9 mouse cellular contexts compared by ENCODE assay signal in genomic region chr2:131254329-131254713, GRCm38 (mm10). TPM values are rescaled to one million over a fixed set of nuclear protein-coding genes. Genes with fewer than 3 reads are reported as not detected.
DNase-seq lines count a peak whose midpoint lies in the region; ATAC-seq and TF ChIP-seq lines count a peak whose summit lies in the region.
"Had no signal": no experiment of that assay in that cellular context is flagged by ENCODE, and none has a peak within 500 bp of the region (broad histone marks: within the 10 kb centered on the region; RNA-seq: fewer than 3 reads in every experiment).

No protein-coding gene starts in this region.

- H3K4me2 ChIP-seq in midbrain, postnatal 0 days (ENCODE audit: low read depth, low read length, poor library complexity, severe bottlenecking): no peak overlapping the region
- no peak overlapping the region for H3K4me2 ChIP-seq in midbrain, embryonic 11.5 days
- peak overlapping the region; percentile 22 for H3K4me2 ChIP-seq in heart, embryonic 15.5 days
- H3K4me2 ChIP-seq in limb, embryonic 14.5 days (replicated peaks; ENCODE audit: low read depth, low read length, severe bottlenecking): 0 out of 2 replicates have a peak overlapping the region, but pooled peaks have one; percentile 11
- H3K4me2 ChIP-seq in stomach, embryonic 16.5 days (ENCODE audit: low read depth, low read length): peak overlapping the region; percentile 33
- H3K4me2 ChIP-seq: midbrain, embryonic 13.5 days had no signal

- 78% methylated on average over 2 of the region's 2 CpGs for WGBS in midbrain, postnatal 0 days
- WGBS in midbrain, embryonic 11.5 days: 90% methylated on average over 2 of the region's 2 CpGs
- 55% methylated on average over 2 of the region's 2 CpGs for WGBS in heart, embryonic 15.5 days
- 25% methylated on average over 2 of the region's 2 CpGs for WGBS in limb, embryonic 14.5 days
- 54% methylated on average over 2 of the region's 2 CpGs for WGBS in stomach, embryonic 16.5 days

- no peaks in the 10 kb centered on the region for H3K36me3 ChIP-seq in midbrain, postnatal 0 days (ENCODE audit: insufficient read depth, low read length)
- H3K36me3 ChIP-seq in midbrain, embryonic 11.5 days (ENCODE audit: control insufficient read depth, insufficient read depth, low read length): no peaks in the 10 kb centered on the region
- H3K36me3 ChIP-seq in heart, embryonic 15.5 days: no peaks in the 10 kb centered on the region
- H3K36me3 ChIP-seq in limb, embryonic 14.5 days (ENCODE audit: control insufficient read depth, insufficient read depth, low read length): no peaks in the 10 kb centered on the region
- H3K36me3 ChIP-seq in stomach, embryonic 16.5 days (ENCODE audit: control insufficient read depth, insufficient read depth, low read length): no peaks in the 10 kb centered on the region
- H3K36me3 ChIP-seq: midbrain, embryonic 13.5 days had no signal

- no peak for ATAC-seq in midbrain, postnatal 0 days (ENCODE audit: low FRiP score)
- no peak for ATAC-seq in midbrain, embryonic 11.5 days (ENCODE audit: low FRiP score)
- ATAC-seq in heart, embryonic 15.5 days (replicated peaks; ENCODE audit: insufficient number of reproducible peaks, insufficient read depth, low FRiP score, low read depth): 0 out of 2 replicates have a peak, but pooled peaks have one; percentile 25
- peak; percentile 56; the same call in 1 of the 2 replicates for ATAC-seq in limb, embryonic 14.5 days (ENCODE audit: low FRiP score, low read depth)
- no peak; the same call in 1 of the 2 replicates for ATAC-seq in stomach, embryonic 16.5 days (ENCODE audit: insufficient read depth, low FRiP score)

- H3K9me3 ChIP-seq in midbrain, postnatal 0 days (ENCODE audit: low read length): no peaks in the 10 kb centered on the region
- no peaks in the 10 kb centered on the region for H3K9me3 ChIP-seq in midbrain, embryonic 11.5 days (ENCODE audit: control insufficient read depth, low read length)
- H3K9me3 ChIP-seq in heart, embryonic 15.5 days (replicated peaks): no peaks in the 10 kb centered on the region
- H3K9me3 ChIP-seq in limb, embryonic 14.5 days (ENCODE audit: control insufficient read depth, low read length): no peaks in the 10 kb centered on the region
- no peaks in the 10 kb centered on the region for H3K9me3 ChIP-seq in stomach, embryonic 16.5 days (replicated peaks; ENCODE audit: control insufficient read depth, low read length)
- H3K9me3 ChIP-seq: midbrain, embryonic 13.5 days had no signal

- no peak overlapping the region for H3K4me3 ChIP-seq in midbrain, postnatal 0 days (ENCODE audit: low read depth, low read length)
- H3K4me3 ChIP-seq in midbrain, embryonic 11.5 days (ENCODE audit: low read depth, low read length): no peak overlapping the region
- H3K4me3 ChIP-seq in heart, embryonic 15.5 days: no peak overlapping the region
- no peak overlapping the region for H3K4me3 ChIP-seq in limb, embryonic 14.5 days (replicated peaks; ENCODE audit: low read length)
- no peak overlapping the region for H3K4me3 ChIP-seq in stomach, embryonic 16.5 days (replicated peaks; ENCODE audit: low read length)
- H3K4me3 ChIP-seq: midbrain, embryonic 13.5 days had no signal

- no peak for TF ChIP-seq POLR2A in limb, embryonic 14.5 days (IDR thresholded peaks at IDR 0.05; ENCODE audit: borderline replicate concordance, extremely low read depth, insufficient read depth, insufficient read length)

- no peak overlapping the region for H3K27ac ChIP-seq in midbrain, postnatal 0 days (ENCODE audit: low read depth, low read length)
- H3K27ac ChIP-seq in midbrain, embryonic 11.5 days (ENCODE audit: low read depth, low read length): no peak overlapping the region
- peak overlapping the region; percentile 75 for H3K27ac ChIP-seq in heart, embryonic 15.5 days
- H3K27ac ChIP-seq in limb, embryonic 14.5 days (replicated peaks; ENCODE audit: low read depth, low read length): peak overlapping the region; percentile 33; the same call in 1 of the 2 replicates
- peak overlapping the region; percentile 71 for H3K27ac ChIP-seq in stomach, embryonic 16.5 days (ENCODE audit: low read length)
- H3K27ac ChIP-seq: midbrain, embryonic 13.5 days had no signal

- H3K9ac ChIP-seq in midbrain, postnatal 0 days (replicated peaks; ENCODE audit: low read length, poor library complexity, severe bottlenecking): 0 out of 2 replicates have a peak overlapping the region, but pooled peaks have one; percentile 8
- H3K9ac ChIP-seq in midbrain, embryonic 11.5 days (ENCODE audit: low read length): no peak overlapping the region
- H3K9ac ChIP-seq in heart, embryonic 15.5 days: no peak overlapping the region
- H3K9ac ChIP-seq in limb, embryonic 14.5 days (ENCODE audit: low read depth, low read length, severe bottlenecking): no peak overlapping the region
- peak overlapping the region; percentile 46; the same call in 1 of the 2 replicates for H3K9ac ChIP-seq in stomach, embryonic 16.5 days (ENCODE audit: low read length)
- H3K9ac ChIP-seq: midbrain, embryonic 13.5 days had no signal

- DNase-seq in midbrain, postnatal 0 days (ENCODE audit: low spot score): no peak
- no peak for DNase-seq in midbrain, embryonic 11.5 days (ENCODE audit: low spot score, missing footprints)
- peak; percentile 73 for DNase-seq in limb, embryonic 14.5 days (ENCODE audit: low spot score)
- no peak for DNase-seq in B cell, adult 2 months
- DNase-seq in frontal cortex, postnatal 14 days (ENCODE audit: low spot score in 2 of 2): no peak
- DNase-seq in T-cell, adult 2 months (ENCODE audit: low spot score): no peak

- no peak for TF ChIP-seq CTCF in midbrain, postnatal 0 days (IDR thresholded peaks at IDR 0.05)

- H3K27me3 ChIP-seq in midbrain, postnatal 0 days (ENCODE audit: insufficient read depth, low read length): no peaks in the 10 kb centered on the region
- no peaks in the 10 kb centered on the region for H3K27me3 ChIP-seq in midbrain, embryonic 11.5 days (ENCODE audit: control insufficient read depth, insufficient read depth, low read length)
- H3K27me3 ChIP-seq in heart, embryonic 15.5 days: no peaks in the 10 kb centered on the region
- no peaks in the 10 kb centered on the region for H3K27me3 ChIP-seq in limb, embryonic 14.5 days (ENCODE audit: control insufficient read depth, insufficient read depth, low read length)
- no peaks in the 10 kb centered on the region for H3K27me3 ChIP-seq in stomach, embryonic 16.5 days (ENCODE audit: control insufficient read depth, insufficient read depth, low read length)
- H3K27me3 ChIP-seq: midbrain, embryonic 13.5 days had no signal

- H3K4me1 ChIP-seq in midbrain, postnatal 0 days (ENCODE audit: insufficient read depth, low read length): no peaks in the 10 kb centered on the region
- no peaks in the 10 kb centered on the region for H3K4me1 ChIP-seq in midbrain, embryonic 11.5 days (ENCODE audit: control insufficient read depth, insufficient read depth, low read length)
- peaks cover 15% of the 10 kb centered on the region for H3K4me1 ChIP-seq in heart, embryonic 15.5 days (replicated peaks)
- H3K4me1 ChIP-seq in limb, embryonic 14.5 days (ENCODE audit: control insufficient read depth, insufficient read depth, low read length): 0 out of 2 replicates have a peak, but pooled peaks cover 4% of the 10 kb centered on the region
- peaks cover 11% of the 10 kb centered on the region for H3K4me1 ChIP-seq in stomach, embryonic 16.5 days (ENCODE audit: control insufficient read depth, insufficient read depth, low read length)
- H3K4me1 ChIP-seq: midbrain, embryonic 13.5 days had no signal

RNA-seq across cellular contexts. Expression of gene Pank2, which starts 8.0 kb away (rescaled TPM):
- 36.7 and 41.8 TPM in 2 replicates for total RNA-seq in midbrain, postnatal 0 days (2014; rRNA removed)
- polyA plus RNA-seq in midbrain, postnatal 0 days (2015; fragmentation: Nextera tagmentation; extraction: Ambion mirVana): 24.0 and 30.8 TPM in 2 replicates
- polyA plus RNA-seq in midbrain, embryonic 11.5 days (2014; fragmentation: Nextera tagmentation; extraction: Ambion mirVana): 61.1 and 70.3 TPM in 2 replicates
- 24.2 and 24.4 TPM in 2 replicates for polyA plus RNA-seq in heart, embryonic 15.5 days (2015; fragmentation: Nextera tagmentation; extraction: Ambion mirVana)
- polyA plus RNA-seq in limb, embryonic 14.5 days (2012; rRNA removed): 44.7 and 47.2 TPM in 2 replicates
- 44.6 and 50.0 TPM in 2 replicates for polyA plus RNA-seq in limb, embryonic 14.5 days (2014; fragmentation: Nextera tagmentation; extraction: Ambion mirVana)
- 24.2 and 25.0 TPM in 2 replicates for polyA plus RNA-seq in stomach, embryonic 16.5 days (2015; fragmentation: Nextera tagmentation; extraction: Ambion mirVana)

RNA-seq across cellular contexts. Expression of gene Mavs, which starts 20.5 kb away (rescaled TPM):
- total RNA-seq in midbrain, postnatal 0 days (2014; rRNA removed): 6.3 and 10.9 TPM in 2 replicates
- 4.0 and 5.0 TPM in 2 replicates for polyA plus RNA-seq in midbrain, postnatal 0 days (2015; fragmentation: Nextera tagmentation; extraction: Ambion mirVana)
- 11.0 and 13.3 TPM in 2 replicates for polyA plus RNA-seq in midbrain, embryonic 11.5 days (2014; fragmentation: Nextera tagmentation; extraction: Ambion mirVana)
- polyA plus RNA-seq in heart, embryonic 15.5 days (2015; fragmentation: Nextera tagmentation; extraction: Ambion mirVana): 21.9 and 26.0 TPM in 2 replicates
- polyA plus RNA-seq in limb, embryonic 14.5 days (2012; rRNA removed): 27.4 and 37.2 TPM in 2 replicates
- 17.2 and 18.6 TPM in 2 replicates for polyA plus RNA-seq in limb, embryonic 14.5 days (2014; fragmentation: Nextera tagmentation; extraction: Ambion mirVana)
- 23.7 and 29.3 TPM in 2 replicates for polyA plus RNA-seq in stomach, embryonic 16.5 days (2015; fragmentation: Nextera tagmentation; extraction: Ambion mirVana)

RNA-seq across cellular contexts. Expression of gene Ap5s1, which starts 47.4 kb away (rescaled TPM):
- total RNA-seq in midbrain, postnatal 0 days (2014; rRNA removed): 36.5 and 40.1 TPM in 2 replicates
- polyA plus RNA-seq in midbrain, postnatal 0 days (2015; fragmentation: Nextera tagmentation; extraction: Ambion mirVana): 35.5 and 36.7 TPM in 2 replicates
- 26.6 and 29.4 TPM in 2 replicates for polyA plus RNA-seq in midbrain, embryonic 11.5 days (2014; fragmentation: Nextera tagmentation; extraction: Ambion mirVana)
- 35.5 and 40.2 TPM in 2 replicates for polyA plus RNA-seq in heart, embryonic 15.5 days (2015; fragmentation: Nextera tagmentation; extraction: Ambion mirVana)
- 29.5 and 50.9 TPM in 2 replicates for polyA plus RNA-seq in limb, embryonic 14.5 days (2012; rRNA removed)
- 25.9 and 26.7 TPM in 2 replicates for polyA plus RNA-seq in limb, embryonic 14.5 days (2014; fragmentation: Nextera tagmentation; extraction: Ambion mirVana)
- polyA plus RNA-seq in stomach, embryonic 16.5 days (2015; fragmentation: Nextera tagmentation; extraction: Ambion mirVana): 25.7 and 26.4 TPM in 2 replicates

Comparison
In these comparisons a context has a peak if more than half of its experiments do, and no peak if none do; other contexts are left out.
1. H3K9ac ChIP-seq: peak in midbrain, postnatal 0 days (single experiment) and stomach, embryonic 16.5 days (single experiment); none in midbrain, embryonic 11.5 days (single experiment), heart, embryonic 15.5 days (single experiment) and limb, embryonic 14.5 days (single experiment).
2. ATAC-seq: peak in heart, embryonic 15.5 days (single experiment) and limb, embryonic 14.5 days (single experiment); none in midbrain, postnatal 0 days (single experiment), midbrain, embryonic 11.5 days (single experiment) and stomach, embryonic 16.5 days (single experiment).
3. H3K27ac ChIP-seq: peak in heart, embryonic 15.5 days (single experiment), limb, embryonic 14.5 days (single experiment) and stomach, embryonic 16.5 days (single experiment); none in midbrain, postnatal 0 days (single experiment) and midbrain, embryonic 11.5 days (single experiment).
4. H3K4me2 ChIP-seq: peak in heart, embryonic 15.5 days (single experiment), limb, embryonic 14.5 days (single experiment) and stomach, embryonic 16.5 days (single experiment); none in midbrain, postnatal 0 days (single experiment) and midbrain, embryonic 11.5 days (single experiment).